Mouse (Mus musculus): ENCODE results near the gene Ankrd33. TPM values are rescaled to one million over a fixed set of nuclear protein-coding genes. Genes with fewer than 3 reads are reported as not detected.

The Ankrd33 gene
- not detected for polyA plus RNA-seq (2015; fragmentation: Illumina TruSeq; extraction: RNeasy Lipid Tissue Mini Kit (QIAGEN cat#74804); ENCODE audit: insufficient read depth, low replicate concordance)

GRCm38 (mm10) chr15:101115511-101116110 is at the start of gene Ankrd33:
TSS of gene Ankrd33 (plus strand) at chr15:101115755.

GRCm38 (mm10) chr15:101077813-101078730 is 37.5 kb upstream of the Ankrd33 start, which contains the start of gene Fignl2:
TSS of gene Fignl2 (minus strand) at chr15:101078567.

DNA sequence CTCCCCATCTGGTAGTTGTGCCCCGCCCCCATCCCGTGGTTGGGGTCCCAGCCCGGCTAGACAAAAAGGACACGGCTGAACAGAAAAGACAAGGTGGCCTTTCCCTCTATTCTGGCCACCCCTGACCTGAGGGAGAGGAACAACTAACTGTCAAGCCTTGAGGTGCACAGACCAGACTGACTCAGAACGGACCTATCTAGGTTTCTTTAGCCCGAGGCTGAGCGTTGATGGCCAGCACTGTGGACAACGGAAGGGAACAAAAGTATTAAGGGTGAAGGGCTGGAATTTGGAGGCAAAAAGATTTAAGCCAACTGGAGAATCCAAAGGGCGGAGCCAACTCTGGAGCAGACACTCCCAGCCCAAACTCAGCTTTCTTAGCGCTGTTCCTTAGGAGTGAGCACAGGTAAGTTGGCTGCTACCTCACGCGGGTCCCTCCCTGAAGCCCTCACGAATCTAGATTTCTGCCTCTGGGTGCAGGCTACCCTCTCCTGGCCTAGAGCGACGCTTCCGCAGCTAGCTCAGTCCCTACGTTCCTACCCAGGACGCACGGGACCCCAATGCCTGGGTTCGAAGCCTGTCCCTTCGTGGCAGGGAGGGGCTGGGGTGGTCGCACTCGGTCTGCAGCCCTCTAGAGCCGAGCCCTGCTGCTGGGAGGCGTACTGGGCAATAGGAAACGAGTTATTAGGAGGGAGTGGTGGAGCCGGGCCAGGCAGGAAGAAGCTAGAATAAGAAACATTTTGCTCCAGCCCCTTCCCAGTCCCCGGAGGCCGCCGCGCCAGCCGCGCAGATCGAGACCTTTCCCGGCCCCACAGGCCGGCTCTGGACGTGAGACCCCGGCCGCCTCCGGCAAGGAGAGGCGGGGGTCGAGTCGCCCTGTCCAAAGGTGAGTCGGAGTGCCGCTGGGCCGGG is 12.9 kb downstream of the Ankrd33 start, which contains the start of gene Acvrl1:
Gene Acvrl1 (plus strand): TSS at position 342 of the 909 bp plus-strand sequence.

Other genes starting within 250 kb of the Ankrd33 start
- gene Scn8a, start 245.9 kb upstream of the Ankrd33 start, polyA plus RNA-seq (2015; fragmentation: Illumina TruSeq; extraction: RNeasy Lipid Tissue Mini Kit (QIAGEN cat#74804); ENCODE audit: insufficient read depth, low replicate concordance), result 2.2 TPM
- not detected for gene Gm47841, start 68.4 kb upstream of the Ankrd33 start, polyA plus RNA-seq (2015; fragmentation: Illumina TruSeq; extraction: RNeasy Lipid Tissue Mini Kit (QIAGEN cat#74804); ENCODE audit: insufficient read depth, low replicate concordance)
- gene Fignl2, start 37.2 kb upstream of the Ankrd33 start, polyA plus RNA-seq (2015; fragmentation: Illumina TruSeq; extraction: RNeasy Lipid Tissue Mini Kit (QIAGEN cat#74804); ENCODE audit: insufficient read depth, low replicate concordance), result 1.5 TPM
- gene Acvrl1, start 12.8 kb downstream of the Ankrd33 start, polyA plus RNA-seq (2015; fragmentation: Illumina TruSeq; extraction: RNeasy Lipid Tissue Mini Kit (QIAGEN cat#74804); ENCODE audit: insufficient read depth, low replicate concordance), result 10.7 TPM
- gene Acvr1b, start 58.3 kb downstream of the Ankrd33 start, polyA plus RNA-seq (2015; fragmentation: Illumina TruSeq; extraction: RNeasy Lipid Tissue Mini Kit (QIAGEN cat#74804); ENCODE audit: insufficient read depth, low replicate concordance), result 15.0 TPM
- 1.1 TPM for gene Grasp, start 108.4 kb downstream of the Ankrd33 start, polyA plus RNA-seq (2015; fragmentation: Illumina TruSeq; extraction: RNeasy Lipid Tissue Mini Kit (QIAGEN cat#74804); ENCODE audit: insufficient read depth, low replicate concordance)
- gene Nr4a1, start 138.5 kb downstream of the Ankrd33 start, polyA plus RNA-seq (2015; fragmentation: Illumina TruSeq; extraction: RNeasy Lipid Tissue Mini Kit (QIAGEN cat#74804); ENCODE audit: insufficient read depth, low replicate concordance), result 30.7 TPM
- gene Atg101, start 168.5 kb downstream of the Ankrd33 start, polyA plus RNA-seq (2015; fragmentation: Illumina TruSeq; extraction: RNeasy Lipid Tissue Mini Kit (QIAGEN cat#74804); ENCODE audit: insufficient read depth, low replicate concordance), result 6.4 TPM
- gene 6030408B16Rik, start 177.5 kb downstream of the Ankrd33 start, polyA plus RNA-seq (2015; fragmentation: Illumina TruSeq; extraction: RNeasy Lipid Tissue Mini Kit (QIAGEN cat#74804); ENCODE audit: insufficient read depth, low replicate concordance), result not detected